Mouse (Mus musculus) layer of hippocampus, adult 9-11 months (tissue): ENCODE measurements around the gene Dusp21.

Experiments used
- DNase-seq: peaks from one replicate; pipeline ENCODE4 v3.0.0; 2022

The Dusp21 gene

GRCm38 (mm10) chrX:18145557-18145956 is at the start of gene Dusp21:
Gene Dusp21 (plus strand): TSS chrX:18145857.
- DNase-seq, result no peak

GRCm38 (mm10) chrX:18160734-18161442 is 15.2 kb downstream of the Dusp21 start:
- DNase-seq, result no peak

- no peak for DNase-seq
Measured at GRCm38 (mm10) chrX:18161796-18162191, 16.1 kb downstream of the Dusp21 start.

- peak; percentile 99 for DNase-seq
Measured at GRCm38 (mm10) chrX:18162192-18162857, 16.7 kb downstream of the Dusp21 start, which contains the start of gene Kdm6a. Gene Kdm6a (plus strand): TSS chrX:18162575.

GRCm38 (mm10) chrX:18162861-18163731 is 17.4 kb downstream of the Dusp21 start:
- peak; percentile 37 for DNase-seq

GRCm38 (mm10) chrX:18163917-18164624 is 18.4 kb downstream of the Dusp21 start:
- DNase-seq, result no peak

- no peak for DNase-seq
Measured at GRCm38 (mm10) chrX:18165121-18165520, 19.5 kb downstream of the Dusp21 start.

GRCm38 (mm10) chrX:18166961-18167360 is 21.3 kb downstream of the Dusp21 start:
- no peak for DNase-seq

GRCm38 (mm10) chrX:18168940-18169339 is 23.3 kb downstream of the Dusp21 start:
- no peak for DNase-seq

- no peak for DNase-seq
Measured at GRCm38 (mm10) chrX:18174831-18175230, 29.2 kb downstream of the Dusp21 start.

GRCm38 (mm10) chrX:18177803-18178202 is 32.1 kb downstream of the Dusp21 start:
- DNase-seq, result no peak

GRCm38 (mm10) chrX:18179492-18179891 is 33.8 kb downstream of the Dusp21 start:
- no peak for DNase-seq

- no peak for DNase-seq
Measured at GRCm38 (mm10) chrX:18187203-18187602, 41.5 kb downstream of the Dusp21 start.

- DNase-seq, result no peak
Measured at GRCm38 (mm10) chrX:18188293-18188692, 42.6 kb downstream of the Dusp21 start.
